Mouse (Mus musculus): ENCODE measurements around the gene Gm4791. TPM values are rescaled to one million over a fixed set of nuclear protein-coding genes. Genes with fewer than 3 reads are reported as not detected.

Gm4791 gene
- not detected in 2 replicates for polyA plus RNA-seq (2016; fragmentation: Nextera tagmentation; extraction: Ambion mirVana)

GRCm38 (mm10) chr9:46998338-46998791 lies at the start of gene Gm4791:
Gene Gm4791, plus strand, starts transcription at chr9:46998741.
- no peak within 1 kb of the TSS for H3K27ac ChIP-seq
- 48% methylated on average over 5 of the region's 5 CpGs for WGBS
- no peak within 1 kb of the TSS for H3K9ac ChIP-seq
- no peak for ATAC-seq (ENCODE audit: low FRiP score)
- no peaks in the 10 kb centered on the region for H3K9me3 ChIP-seq
- H3K36me3 ChIP-seq (replicated peaks) = no peaks in the 10 kb centered on the region
- H3K4me1 ChIP-seq = peaks cover 2% of the 10 kb centered on the region; the same call in 1 of the 2 replicates
- no peaks in the 10 kb centered on the region for H3K27me3 ChIP-seq
- H3K4me2 ChIP-seq = no peak within 1 kb of the TSS
- no peak within 1 kb of the TSS for H3K4me3 ChIP-seq (replicated peaks)

- no peak overlapping the region for H3K4me3 ChIP-seq (replicated peaks)
- H3K9me3 ChIP-seq = no peaks in the 10 kb centered on the region
- 63% methylated on average over 6 of the region's 6 CpGs for WGBS
- no peak overlapping the region for H3K4me2 ChIP-seq
- H3K36me3 ChIP-seq (replicated peaks) = no peaks in the 10 kb centered on the region
- peak overlapping the region; percentile 51 for H3K27ac ChIP-seq
- no peak for ATAC-seq (ENCODE audit: low FRiP score)
- no peak overlapping the region for H3K9ac ChIP-seq
- H3K4me1 ChIP-seq = peaks cover 25% of the 10 kb centered on the region
- peaks cover 3% of the 10 kb centered on the region; the same call in 1 of the 2 replicates for H3K27me3 ChIP-seq
Observed at GRCm38 (mm10) chr9:46956286-46956685, 42.3 kb upstream of the Gm4791 start.

GRCm38 (mm10) chr9:46957420-46957950 lies 41.1 kb upstream of the Gm4791 start:
- Histone ChIP-seq H3K27me3 (peaks cover 3% of the 10 kb centered on the region; the same call in 1 of the 2 replicates), H3K9ac (peak overlapping the region; percentile 12; the same call in 1 of the 2 replicates), H3K9me3 (no peaks in the 10 kb centered on the region), H3K27ac (no peak overlapping the region), H3K4me1 (peaks cover 25% of the 10 kb centered on the region), H3K36me3 (replicated peaks) (no peaks in the 10 kb centered on the region), H3K4me2 (no peak overlapping the region), H3K4me3 (replicated peaks) (no peak overlapping the region)
- no peak for ATAC-seq (ENCODE audit: low FRiP score)
- 79% methylated on average over 8 of the region's 8 CpGs for WGBS

- ATAC-seq (ENCODE audit: low FRiP score) = no peak
- no peak overlapping the region for H3K4me2 ChIP-seq
- no peak overlapping the region for H3K4me3 ChIP-seq (replicated peaks)
- no peaks in the 10 kb centered on the region for H3K9me3 ChIP-seq
- no peak overlapping the region for H3K27ac ChIP-seq
- no peak overlapping the region for H3K9ac ChIP-seq
- 71% methylated on average over 5 of the region's 5 CpGs for WGBS
- no peaks in the 10 kb centered on the region for H3K36me3 ChIP-seq (replicated peaks)
- no peaks in the 10 kb centered on the region; the same call in none of the 2 replicates for H3K27me3 ChIP-seq
- peaks cover 21% of the 10 kb centered on the region for H3K4me1 ChIP-seq
Observed at GRCm38 (mm10) chr9:46966028-46966427, 32.5 kb upstream of the Gm4791 start.

GRCm38 (mm10) chr9:46968970-46969369 lies 29.6 kb upstream of the Gm4791 start:
- peak overlapping the region; percentile 63; the same call in 1 of the 2 replicates for H3K27ac ChIP-seq
- ATAC-seq (ENCODE audit: low FRiP score) = no peak
- no peaks in the 10 kb centered on the region for H3K36me3 ChIP-seq (replicated peaks)
- H3K4me1 ChIP-seq = peaks cover 21% of the 10 kb centered on the region
- WGBS = 27% methylated on average over 6 of the region's 6 CpGs
- no peak overlapping the region for H3K9ac ChIP-seq
- no peak overlapping the region for H3K4me2 ChIP-seq
- H3K4me3 ChIP-seq (replicated peaks) = no peak overlapping the region
- H3K9me3 ChIP-seq = no peaks in the 10 kb centered on the region
- no peaks in the 10 kb centered on the region; the same call in none of the 2 replicates for H3K27me3 ChIP-seq

GRCm38 (mm10) chr9:46969406-46969805 lies 29.1 kb upstream of the Gm4791 start:
- Histone ChIP-seq H3K4me3 (replicated peaks) (no peak overlapping the region), H3K4me2 (no peak overlapping the region), H3K4me1 (peaks cover 21% of the 10 kb centered on the region), H3K9me3 (no peaks in the 10 kb centered on the region), H3K36me3 (replicated peaks) (no peaks in the 10 kb centered on the region), H3K9ac (no peak overlapping the region), H3K27me3 (no peaks in the 10 kb centered on the region; the same call in none of the 2 replicates), H3K27ac (peak overlapping the region; percentile 63; the same call in 1 of the 2 replicates)
- 54% methylated on average over 6 of the region's 6 CpGs for WGBS
- no peak for ATAC-seq (ENCODE audit: low FRiP score)

- Histone ChIP-seq H3K9ac (no peak overlapping the region), H3K27me3 (0 out of 2 replicates have a peak, but pooled peaks cover 5% of the 10 kb centered on the region), H3K9me3 (no peaks in the 10 kb centered on the region), H3K27ac (no peak overlapping the region), H3K4me1 (peaks cover 14% of the 10 kb centered on the region), H3K4me2 (no peak overlapping the region), H3K36me3 (replicated peaks) (no peaks in the 10 kb centered on the region), H3K4me3 (replicated peaks) (no peak overlapping the region)
- 13% methylated on average over 11 of the region's 11 CpGs for WGBS
- ATAC-seq (ENCODE audit: low FRiP score) = no peak
Observed at GRCm38 (mm10) chr9:46978806-46979205, 19.7 kb upstream of the Gm4791 start.

- 40% methylated on average over 2 of the region's 2 CpGs for WGBS
- H3K27ac ChIP-seq = no peak overlapping the region
- no peak for ATAC-seq (ENCODE audit: low FRiP score)
- H3K36me3 ChIP-seq (replicated peaks) = no peaks in the 10 kb centered on the region
- 0 out of 2 replicates have a peak, but pooled peaks cover 5% of the 10 kb centered on the region for H3K27me3 ChIP-seq
- no peak overlapping the region for H3K4me2 ChIP-seq
- H3K4me3 ChIP-seq (replicated peaks) = no peak overlapping the region
- no peaks in the 10 kb centered on the region for H3K9me3 ChIP-seq
- no peak overlapping the region for H3K9ac ChIP-seq
- peaks cover 14% of the 10 kb centered on the region for H3K4me1 ChIP-seq
Observed at GRCm38 (mm10) chr9:46980111-46980510, 18.4 kb upstream of the Gm4791 start.

- ATAC-seq (ENCODE audit: low FRiP score) = no peak
- H3K9me3 ChIP-seq = no peaks in the 10 kb centered on the region
- 74% methylated on average over 2 of the region's 2 CpGs for WGBS
Observed at GRCm38 (mm10) chr9:46983471-46983870, 15.1 kb upstream of the Gm4791 start.

GRCm38 (mm10) chr9:47041569-47041968 lies 43.0 kb downstream of the Gm4791 start:
- no peak for ATAC-seq (ENCODE audit: low FRiP score)
- H3K4me3 ChIP-seq (replicated peaks) = no peak overlapping the region
- H3K9me3 ChIP-seq = no peaks in the 10 kb centered on the region
- H3K4me1 ChIP-seq = no peaks in the 10 kb centered on the region
- WGBS = 89% methylated on average over 6 of the region's 6 CpGs
- no peak overlapping the region for H3K27ac ChIP-seq
- H3K9ac ChIP-seq = no peak overlapping the region
- no peak overlapping the region for H3K4me2 ChIP-seq
- no peaks in the 10 kb centered on the region for H3K36me3 ChIP-seq (replicated peaks)
- no peaks in the 10 kb centered on the region for H3K27me3 ChIP-seq

More at GRCm38 (mm10) chr9:46983471-46983870, 15.1 kb upstream of the Gm4791 start:
- Histone ChIP-seq H3K4me2 (no peak overlapping the region), H3K4me1 (peaks cover 12% of the 10 kb centered on the region), H3K27ac (no peak overlapping the region), H3K36me3 (replicated peaks) (no peaks in the 10 kb centered on the region), H3K9ac (no peak overlapping the region), H3K27me3 (no peaks in the 10 kb centered on the region; the same call in 1 of the 2 replicates), H3K4me3 (replicated peaks) (no peak overlapping the region)

Data from forebrain, embryonic 12.5 days (tissue).